Mouse (Mus musculus): Measurements from ENCODE around the gene Dlx5. TPM values are rescaled to one million over a fixed set of nuclear protein-coding genes. Genes with fewer than 3 reads are reported as not detected.

Dlx5 gene
- total RNA-seq, 2 experiments from 2014 or later, result not detected

GRCm38 (mm10) chr6:6877346-6877910, 4.5 kb downstream of the Dlx5 start:
- intact Hi-C loops (cut with DNase I), result no loop called here
- DNase-seq, result no peak

- intact Hi-C loops (cut with DNase I), result no loop called here
Observed at GRCm38 (mm10) chr6:6876731-6877130, 5.2 kb downstream of the Dlx5 start.

GRCm38 (mm10) chr6:6876231-6876630, 5.7 kb downstream of the Dlx5 start:
- no peak for DNase-seq
- intact Hi-C loops (cut with DNase I), result no loop called here

More at GRCm38 (mm10) chr6:6876731-6877130, 5.2 kb downstream of the Dlx5 start:
- no peak for DNase-seq

- no peak for DNase-seq
Observed at GRCm38 (mm10) chr6:6875676-6876075, 6.2 kb downstream of the Dlx5 start.

GRCm38 (mm10) chr6:6875136-6875535, 6.7 kb downstream of the Dlx5 start:
- intact Hi-C loops (cut with DNase I), result no loop called here

More at GRCm38 (mm10) chr6:6875676-6876075, 6.2 kb downstream of the Dlx5 start:
- intact Hi-C loops (cut with DNase I), result no loop called here

GRCm38 (mm10) chr6:6874073-6874771, 7.7 kb downstream of the Dlx5 start:
- no peak for DNase-seq
- intact Hi-C loops (cut with DNase I), result no loop called here

More at GRCm38 (mm10) chr6:6875136-6875535, 6.7 kb downstream of the Dlx5 start:
- DNase-seq, result no peak

- no peak for DNase-seq
Observed at GRCm38 (mm10) chr6:6873476-6874072, 8.3 kb downstream of the Dlx5 start.

GRCm38 (mm10) chr6:6872873-6873272, 9.0 kb downstream of the Dlx5 start:
- no peak for DNase-seq
- intact Hi-C loops (cut with DNase I), result no loop called here

More at GRCm38 (mm10) chr6:6873476-6874072, 8.3 kb downstream of the Dlx5 start:
- intact Hi-C loops (cut with DNase I), result no loop called here

GRCm38 (mm10) chr6:6871692-6872091, 10.2 kb downstream of the Dlx5 start:
- intact Hi-C loops (cut with DNase I), result no loop called here

GRCm38 (mm10) chr6:6870876-6871420, 10.9 kb downstream of the Dlx5 start:
- intact Hi-C loops (cut with DNase I), result no loop called here
- no peak for DNase-seq

More at GRCm38 (mm10) chr6:6871692-6872091, 10.2 kb downstream of the Dlx5 start:
- DNase-seq, result no peak

GRCm38 (mm10) chr6:6869961-6870800, 11.7 kb downstream of the Dlx5 start:
- intact Hi-C loops (cut with DNase I), result no loop called here
- DNase-seq, result no peak

- DNase-seq, result no peak
- intact Hi-C loops (cut with DNase I), result no loop called here
Observed at GRCm38 (mm10) chr6:6869041-6869685, 12.7 kb downstream of the Dlx5 start.

GRCm38 (mm10) chr6:6867031-6867430, 14.9 kb downstream of the Dlx5 start:
- no peak for DNase-seq
- intact Hi-C loops (cut with DNase I), result no loop called here

GRCm38 (mm10) chr6:6864441-6865440, 17.1 kb downstream of the Dlx5 start:
- intact Hi-C loops (cut with DNase I), result no loop called here
- DNase-seq, result no peak

GRCm38 (mm10) chr6:6863955-6864354, 17.9 kb downstream of the Dlx5 start:
- no peak for DNase-seq
- intact Hi-C loops (cut with DNase I), result no loop called here

GRCm38 (mm10) chr6:6863160-6863870, 18.6 kb downstream of the Dlx5 start, which contains the start of gene Dlx6:
Gene Dlx6, plus strand, starts transcription at chr6:6863334.
- intact Hi-C loops (cut with DNase I), result no loop called here
- DNase-seq, result no peak

GRCm38 (mm10) chr6:6862611-6863010, 19.3 kb downstream of the Dlx5 start:
- no peak for DNase-seq
- intact Hi-C loops (cut with DNase I), result no loop called here

- intact Hi-C loops (cut with DNase I), result no loop called here
- no peak for DNase-seq
Observed at GRCm38 (mm10) chr6:6861798-6862428, 20.0 kb downstream of the Dlx5 start.
